Mouse (Mus musculus): Measurements from ENCODE around the gene E130208F15Rik.
A peak's percentile ranks its signal among the peaks of the same experiment; 100 is the strongest.

DNA sequence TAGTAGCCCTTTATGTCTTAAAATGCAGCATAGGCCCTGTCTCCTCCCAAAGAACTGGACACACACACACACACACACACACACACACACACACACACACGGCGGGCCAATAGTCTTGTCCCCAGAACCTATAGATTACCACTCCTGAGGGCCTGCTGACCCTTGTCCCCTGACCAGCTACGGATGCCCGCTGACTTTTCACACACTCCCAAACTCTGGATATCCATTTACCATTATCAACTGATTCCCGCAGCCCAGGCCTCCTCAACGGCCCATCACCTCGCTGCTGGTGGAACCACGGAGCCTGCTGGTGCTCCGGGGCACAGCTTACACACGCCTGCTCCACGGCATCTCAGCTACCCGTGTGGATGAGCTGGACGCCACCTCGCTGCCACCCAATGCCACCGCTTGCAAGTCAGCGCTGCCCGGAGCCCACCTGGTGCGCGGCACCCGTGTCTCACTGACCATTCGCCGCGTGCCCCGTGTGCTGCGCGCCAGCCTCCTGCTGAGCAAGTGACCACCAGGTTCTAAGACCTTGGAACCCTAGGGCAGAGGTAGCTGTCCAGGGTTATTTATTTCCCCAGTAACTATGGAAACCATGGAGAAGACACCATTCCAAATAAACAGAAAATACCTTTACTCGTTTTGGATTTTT is 7.7 kb upstream of the E130208F15Rik start:
- TF ChIP-seq CTCF (IDR thresholded peaks at IDR 0.05; ENCODE audit: low read depth, low read length) (0 out of 2 replicates have a peak, but pooled peaks have one; percentile 21), POLR2A (IDR thresholded peaks at IDR 0.05; ENCODE audit: extremely low read depth, insufficient read depth, low read length) (peak; percentile 43; the same call in 1 of the 2 replicates)

Measured in liver, adult 2 months (tissue).